Mouse (Mus musculus): ENCODE measurements around the gene Camkk1. TPM values are rescaled to one million over a fixed set of nuclear protein-coding genes. Genes with fewer than 3 reads are reported as not detected.
A peak's percentile ranks its signal among the peaks of the same experiment; 100 is the strongest.

Gene Camkk1
- polyA plus RNA-seq, 1 experiment, result 20.9 TPM

- DNase-seq (ENCODE audit: low read depth), result no peak
- TF ChIP-seq POLR2A (IDR thresholded peaks at IDR 0.05; ENCODE audit: borderline replicate concordance, extremely low read depth, insufficient read depth, insufficient read length, poor library complexity, severe bottlenecking) (no peak), CTCF (IDR thresholded peaks at IDR 0.05; ENCODE audit: borderline replicate concordance, extremely low read depth, insufficient read depth, insufficient read length) (no peak)
Observed at GRCm38 (mm10) chr11:72997529-72998326, 21.1 kb upstream of the Camkk1 start.

DNA sequence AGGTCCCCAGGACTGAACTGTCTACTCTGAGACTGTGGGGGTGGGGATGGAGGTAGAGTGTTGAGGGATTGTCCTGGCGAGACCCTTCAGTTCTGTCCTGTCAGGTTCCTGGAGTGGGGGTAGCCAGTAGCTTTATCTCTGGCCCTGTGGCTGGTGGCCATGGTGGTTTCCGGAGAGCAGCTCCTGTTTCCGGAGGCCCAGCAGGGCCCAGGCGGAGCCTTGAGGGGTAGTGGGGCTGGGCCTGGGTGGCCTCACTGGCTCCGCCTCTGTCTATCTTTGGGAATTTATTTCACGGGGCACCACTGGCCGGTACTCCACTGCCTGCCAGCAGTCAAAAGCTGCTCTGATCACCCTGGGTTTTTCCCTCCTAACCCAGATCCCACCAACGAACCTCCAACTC is 20.0 kb upstream of the Camkk1 start, which contains the start of gene P2rx1:
TSS of gene P2rx1 (plus strand) at position 333 of the 400 bp plus-strand sequence.
- DNase-seq (ENCODE audit: low read depth), result no peak
- no peak for TF ChIP-seq CTCF (IDR thresholded peaks at IDR 0.05; ENCODE audit: borderline replicate concordance, extremely low read depth, insufficient read depth, insufficient read length)
- no peak for TF ChIP-seq POLR2A (IDR thresholded peaks at IDR 0.05; ENCODE audit: borderline replicate concordance, extremely low read depth, insufficient read depth, insufficient read length, poor library complexity, severe bottlenecking)

- peak; percentile 62 for DNase-seq (ENCODE audit: low read depth)
- no peak for TF ChIP-seq POLR2A (IDR thresholded peaks at IDR 0.05; ENCODE audit: borderline replicate concordance, extremely low read depth, insufficient read depth, insufficient read length, poor library complexity, severe bottlenecking)
- TF ChIP-seq CTCF (IDR thresholded peaks at IDR 0.05; ENCODE audit: borderline replicate concordance, extremely low read depth, insufficient read depth, insufficient read length), result peak; percentile 82
Observed at GRCm38 (mm10) chr11:73001029-73001428, 17.8 kb upstream of the Camkk1 start.

GRCm38 (mm10) chr11:73006377-73006776 is 12.4 kb upstream of the Camkk1 start:
- DNase-seq (ENCODE audit: low read depth), result peak; percentile 81

GRCm38 (mm10) chr11:73007113-73007512 is 11.7 kb upstream of the Camkk1 start:
- TF ChIP-seq CTCF (IDR thresholded peaks at IDR 0.05; ENCODE audit: borderline replicate concordance, extremely low read depth, insufficient read depth, insufficient read length), result no peak
- no peak for TF ChIP-seq POLR2A (IDR thresholded peaks at IDR 0.05; ENCODE audit: borderline replicate concordance, extremely low read depth, insufficient read depth, insufficient read length, poor library complexity, severe bottlenecking)
- peak; percentile 62 for DNase-seq (ENCODE audit: low read depth)

More at GRCm38 (mm10) chr11:73006377-73006776, 12.4 kb upstream of the Camkk1 start:
- TF ChIP-seq CTCF (IDR thresholded peaks at IDR 0.05; ENCODE audit: borderline replicate concordance, extremely low read depth, insufficient read depth, insufficient read length) (peak; percentile 73; the same call in 1 of the 2 replicates), POLR2A (IDR thresholded peaks at IDR 0.05; ENCODE audit: borderline replicate concordance, extremely low read depth, insufficient read depth, insufficient read length, poor library complexity, severe bottlenecking) (no peak)

DNA sequence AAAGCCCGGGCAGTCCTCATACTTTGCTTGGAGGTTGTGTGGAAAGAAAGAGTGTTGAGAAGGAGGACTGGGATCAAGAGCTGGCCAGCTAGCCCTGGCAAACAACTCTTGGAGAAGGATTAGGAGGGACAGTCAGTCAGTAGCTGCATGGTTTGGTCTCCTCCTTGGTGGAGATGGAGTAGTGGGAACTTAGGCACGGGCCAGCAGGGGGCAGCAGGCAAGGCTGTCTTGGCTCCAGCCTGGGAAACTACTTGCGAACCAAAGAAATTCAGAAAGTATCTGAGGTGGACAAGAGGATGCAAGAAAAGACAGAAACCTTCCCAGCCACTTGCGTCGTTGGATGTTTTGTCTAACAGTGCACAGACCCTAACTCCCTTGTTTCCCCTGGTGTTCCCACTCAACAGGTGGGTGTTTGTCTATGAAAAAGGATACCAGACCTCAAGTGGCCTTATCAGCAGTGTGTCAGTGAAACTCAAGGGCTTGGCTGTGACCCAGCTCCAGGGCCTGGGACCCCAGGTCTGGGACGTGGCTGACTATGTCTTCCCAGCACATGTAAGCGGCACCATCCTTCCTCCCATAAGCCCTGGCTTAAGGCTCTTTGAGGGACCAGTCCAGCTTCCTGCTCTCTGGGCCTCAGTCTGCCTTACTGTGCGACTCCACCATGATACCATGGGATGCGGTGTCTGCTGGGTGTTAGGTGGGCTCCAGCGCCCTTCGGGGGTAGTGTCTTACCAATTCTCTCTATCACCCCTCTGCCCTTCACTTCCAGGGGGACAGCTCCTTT is 10.9 kb upstream of the Camkk1 start:
- TF ChIP-seq CTCF (IDR thresholded peaks at IDR 0.05; ENCODE audit: borderline replicate concordance, extremely low read depth, insufficient read depth, insufficient read length) (peak; percentile 85), POLR2A (IDR thresholded peaks at IDR 0.05; ENCODE audit: borderline replicate concordance, extremely low read depth, insufficient read depth, insufficient read length, poor library complexity, severe bottlenecking) (no peak)
- peak; percentile 60 for DNase-seq (ENCODE audit: low read depth)

DNA sequence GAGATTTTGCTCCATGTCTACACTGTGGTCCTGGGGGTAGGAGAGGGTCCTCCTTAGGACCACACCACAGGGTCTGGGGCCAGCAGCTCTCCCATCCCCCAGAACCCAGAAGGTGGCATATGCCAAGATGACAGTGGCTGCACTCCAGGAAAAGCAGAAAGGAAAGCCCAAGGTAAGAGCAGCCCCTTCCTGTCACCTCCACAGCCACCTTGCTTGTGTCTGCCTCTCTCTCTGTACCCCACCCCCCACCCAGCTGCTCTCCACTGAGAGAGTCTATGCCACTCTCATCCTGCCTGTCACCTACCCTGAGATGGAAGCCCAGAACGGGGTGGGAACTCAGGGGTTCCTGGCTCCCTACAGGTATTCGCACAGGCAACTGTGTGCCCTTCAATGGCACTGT is 10.0 kb upstream of the Camkk1 start:
- no peak for DNase-seq (ENCODE audit: low read depth)
- no peak for TF ChIP-seq POLR2A (IDR thresholded peaks at IDR 0.05; ENCODE audit: borderline replicate concordance, extremely low read depth, insufficient read depth, insufficient read length, poor library complexity, severe bottlenecking)
- TF ChIP-seq CTCF (IDR thresholded peaks at IDR 0.05; ENCODE audit: borderline replicate concordance, extremely low read depth, insufficient read depth, insufficient read length), result no peak

DNA sequence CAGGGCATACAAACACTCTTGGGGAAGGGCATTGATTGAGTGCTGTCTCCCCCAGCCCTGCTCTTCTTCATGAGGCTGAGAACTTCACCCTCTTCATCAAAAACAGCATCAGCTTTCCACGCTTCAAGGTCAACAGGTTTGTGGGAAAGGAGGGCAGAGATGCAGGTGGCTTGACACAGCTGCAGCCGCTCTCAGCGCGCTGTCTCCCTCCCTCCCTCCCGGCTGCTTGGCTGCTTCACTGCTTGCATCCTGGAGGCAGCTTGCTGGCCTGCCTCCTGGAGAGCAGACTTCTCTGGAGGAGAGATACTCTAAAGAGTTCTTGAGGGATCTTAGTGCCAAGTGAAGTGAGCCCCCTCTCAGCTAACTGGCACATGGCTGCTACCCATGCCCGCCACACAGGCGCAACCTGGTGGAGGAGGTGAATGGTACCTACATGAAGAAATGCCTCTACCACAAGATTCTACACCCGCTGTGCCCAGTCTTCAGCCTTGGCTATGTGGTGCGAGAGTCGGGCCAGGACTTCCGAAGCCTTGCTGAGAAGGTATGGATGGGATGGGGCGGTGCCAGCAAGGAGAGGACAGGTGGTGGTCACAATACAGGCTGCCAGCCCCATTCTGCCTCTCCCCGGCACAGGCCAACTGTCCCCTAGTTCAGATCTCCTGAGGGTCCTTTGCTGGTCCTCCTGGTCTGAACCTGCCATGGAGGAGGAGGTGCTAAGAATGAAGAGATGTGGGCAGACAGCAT is 9.1 kb upstream of the Camkk1 start:
- DNase-seq (ENCODE audit: low read depth), result no peak
- TF ChIP-seq CTCF (IDR thresholded peaks at IDR 0.05; ENCODE audit: borderline replicate concordance, extremely low read depth, insufficient read depth, insufficient read length) (no peak), POLR2A (IDR thresholded peaks at IDR 0.05; ENCODE audit: borderline replicate concordance, extremely low read depth, insufficient read depth, insufficient read length, poor library complexity, severe bottlenecking) (no peak)

- TF ChIP-seq POLR2A (IDR thresholded peaks at IDR 0.05; ENCODE audit: borderline replicate concordance, extremely low read depth, insufficient read depth, insufficient read length, poor library complexity, severe bottlenecking) (no peak), CTCF (IDR thresholded peaks at IDR 0.05; ENCODE audit: borderline replicate concordance, extremely low read depth, insufficient read depth, insufficient read length) (no peak)
- no peak for DNase-seq (ENCODE audit: low read depth)
Observed at GRCm38 (mm10) chr11:73013981-73014380, 4.8 kb upstream of the Camkk1 start.

- peak; percentile 19 for DNase-seq (ENCODE audit: low read depth)
- TF ChIP-seq POLR2A (IDR thresholded peaks at IDR 0.05; ENCODE audit: borderline replicate concordance, extremely low read depth, insufficient read depth, insufficient read length, poor library complexity, severe bottlenecking) (no peak), CTCF (IDR thresholded peaks at IDR 0.05; ENCODE audit: borderline replicate concordance, extremely low read depth, insufficient read depth, insufficient read length) (no peak)
Observed at GRCm38 (mm10) chr11:73014831-73015344, 3.9 kb upstream of the Camkk1 start.

Measured in brain, embryonic 14.5 days (tissue).